Mouse (Mus musculus) hindbrain, embryonic 16.5 days (tissue): ENCODE measurements around the gene Gpatch3. TPM values are rescaled to one million over a fixed set of nuclear protein-coding genes. Genes with fewer than 3 reads are reported as not detected.

Experiments used
- ATAC-seq: fragments of 200-750 bp; cut with Nextera tagmentation; 2 replicates; pipeline ENCODE4 v1.8.0; 2017; ENCODE audit warnings: moderate TSS enrichment, moderate library complexity
- H3K27ac ChIP-seq: fragments of 300-500 bp; sonication (generic); 2 replicates; pipeline ENCODE4 v1.5.1; 2014; ENCODE audit warnings: low read depth, mild to moderate bottlenecking, control low read depth, low read length, moderate library complexity
- H3K27me3 ChIP-seq: fragments of 300-500 bp; sonication (generic); replicated peaks from 2 replicates; pipeline ENCODE4 v1.6.1; 2014; ENCODE audit warnings: low read length; ENCODE audit not compliant: control insufficient read depth, insufficient read depth
- H3K36me3 ChIP-seq: fragments of 300-500 bp; sonication (generic); 2 replicates; pipeline ENCODE4 v1.6.1; 2014; ENCODE audit warnings: mild to moderate bottlenecking, low read length, moderate library complexity, mixed read lengths; ENCODE audit not compliant: control insufficient read depth, insufficient read depth
- H3K4me1 ChIP-seq: fragments of 300-500 bp; sonication (generic); 2 replicates; pipeline ENCODE4 v1.6.1; 2014; ENCODE audit warnings: low read depth, low read length; ENCODE audit not compliant: control insufficient read depth, insufficient read depth
- H3K4me2 ChIP-seq: fragments of 300-500 bp; sonication (generic); 2 replicates; pipeline ENCODE4 v1.6.1; 2014; ENCODE audit warnings: mild to moderate bottlenecking, low read length, control low read depth, moderate library complexity
- H3K4me3 ChIP-seq: fragments of 300-500 bp; sonication (generic); 2 replicates; pipeline ENCODE4 v1.5.1; 2014; ENCODE audit warnings: mild to moderate bottlenecking, low read length, control low read depth, moderate library complexity
- H3K9ac ChIP-seq: fragments of 300-500 bp; sonication (generic); 2 replicates; pipeline ENCODE4 v1.6.1; 2014; ENCODE audit warnings: low read depth, mild to moderate bottlenecking, control low read depth, low read length, moderate library complexity
- H3K9me3 ChIP-seq: fragments of 300-500 bp; sonication (generic); 2 replicates; pipeline ENCODE4 v1.6.1; 2014; ENCODE audit warnings: mild to moderate bottlenecking, low read length, moderate library complexity; ENCODE audit not compliant: control insufficient read depth
- WGBS: fragments of 180-500 bp; shearing (Covaris S2); extraction: QIAGEN DNeasy Blood & Tissue Kit; methylation state at CpG from one replicate; pipeline ENCODE4 v1.1.7; 2014; 5-methylcytosine and 5-hydroxymethylcytosine counted together
- polyA plus RNA-seq: library from polyadenylated mRNA; unstranded; fragments of >200 nt; fragmentation: Nextera tagmentation; extraction: Ambion mirVana; gene quantifications from 2 replicates; pipeline ENCODE4 v1.2.1, GENCODE M21; 2015

Gpatch3 gene
- polyA plus RNA-seq, result 5.9 and 7.6 TPM in 2 replicates

DNA sequence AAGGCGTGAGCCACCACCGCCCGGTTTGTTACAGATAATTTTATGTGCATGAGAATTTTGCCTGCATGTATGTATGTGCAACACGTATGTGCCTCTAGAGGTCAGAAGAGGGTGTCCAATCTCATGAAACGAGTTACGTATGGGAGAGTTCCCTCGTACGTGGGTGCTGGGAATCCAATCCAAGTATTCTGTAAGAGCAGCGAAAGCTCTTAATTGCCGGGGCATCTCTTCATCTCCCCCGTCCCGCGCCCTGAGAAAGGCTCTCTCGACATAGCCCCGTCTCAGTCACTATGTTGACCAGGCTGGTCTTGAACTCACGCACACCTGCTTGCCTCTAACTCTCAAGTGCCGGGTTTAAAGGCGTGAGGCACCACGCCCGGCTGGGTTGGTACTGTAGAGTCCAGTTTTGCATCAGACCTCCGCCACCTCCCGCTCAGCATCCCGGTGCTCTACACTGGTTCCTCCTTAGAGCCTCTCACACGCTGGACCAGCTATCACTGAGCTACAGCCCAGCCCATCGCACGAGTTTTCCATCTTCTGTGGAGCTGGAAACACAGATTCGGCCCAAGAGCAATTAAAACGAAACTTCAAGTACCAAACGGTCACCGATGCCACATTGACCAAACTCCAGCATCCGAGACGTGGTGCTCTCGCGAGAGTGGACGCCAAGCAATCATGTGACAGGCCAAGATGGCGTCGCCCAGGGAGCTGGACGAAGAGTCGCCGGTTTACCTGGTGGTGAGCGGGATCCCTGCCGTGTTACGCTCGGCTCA, at the start of gene Gpatch3:
Gene Gpatch3, plus strand, starts transcription at position 676 of the 773 bp plus-strand sequence.
- Histone ChIP-seq H3K4me2 (peak within 1 kb of the TSS; percentile 73), H3K27me3 (no peaks in the 10 kb centered on the region), H3K9ac (peak within 1 kb of the TSS; percentile 76), H3K36me3 (peaks cover 10% of the 10 kb centered on the region), H3K4me1 (peaks cover 7% of the 10 kb centered on the region), H3K27ac (peak within 1 kb of the TSS; percentile 84), H3K9me3 (no peaks in the 10 kb centered on the region), H3K4me3 (peak within 1 kb of the TSS; percentile 96)
- peak; percentile 93 for ATAC-seq
- WGBS, result 5% methylated on average over 44 of the region's 44 CpGs

DNA sequence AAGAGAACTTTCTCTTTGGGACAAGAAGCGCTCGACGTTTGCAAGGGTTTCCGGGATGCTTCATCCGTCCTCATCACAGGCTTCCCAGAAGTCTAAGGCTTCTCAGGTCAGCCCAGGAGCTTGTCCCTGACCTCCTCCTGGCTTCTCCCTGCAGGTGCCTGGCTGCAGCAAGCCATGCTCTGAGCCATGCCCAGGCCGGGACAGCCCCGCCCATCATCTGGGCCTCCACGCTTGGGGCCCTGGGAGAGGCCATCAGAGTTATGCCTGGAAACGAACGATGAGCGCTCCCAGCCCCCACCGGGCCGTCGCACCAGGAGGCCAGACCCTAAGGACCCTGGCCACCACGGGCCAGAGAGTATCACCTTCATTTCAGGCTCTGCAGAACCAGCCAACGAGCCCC, 46.8 kb upstream of the Gpatch3 start:
- Histone ChIP-seq H3K9ac (no peak overlapping the region), H3K27ac (no peak overlapping the region), H3K27me3 (no peaks in the 10 kb centered on the region), H3K36me3 (peaks cover 15% of the 10 kb centered on the region), H3K4me1 (no peaks in the 10 kb centered on the region), H3K9me3 (no peaks in the 10 kb centered on the region), H3K4me3 (no peak overlapping the region), H3K4me2 (no peak overlapping the region)
- no peak for ATAC-seq
- WGBS, result 75% methylated on average over 16 of the region's 16 CpGs

GRCm38 (mm10) chr4:133532777-133533176, 41.8 kb upstream of the Gpatch3 start:
- 89% methylated on average over 3 of the region's 3 CpGs for WGBS
- H3K9ac ChIP-seq, result no peak overlapping the region
- H3K9me3 ChIP-seq, result no peaks in the 10 kb centered on the region
- no peaks in the 10 kb centered on the region for H3K4me1 ChIP-seq
- no peak overlapping the region for H3K4me2 ChIP-seq
- H3K4me3 ChIP-seq, result no peak overlapping the region
- no peak overlapping the region for H3K27ac ChIP-seq
- no peaks in the 10 kb centered on the region for H3K27me3 ChIP-seq
- H3K36me3 ChIP-seq, result peaks cover 35% of the 10 kb centered on the region
- ATAC-seq, result no peak

- H3K36me3 ChIP-seq, result peaks cover 32% of the 10 kb centered on the region
Observed at GRCm38 (mm10) chr4:133536081-133536480, 38.5 kb upstream of the Gpatch3 start.

GRCm38 (mm10) chr4:133536652-133537051, 37.9 kb upstream of the Gpatch3 start:
- Histone ChIP-seq H3K9ac (no peak overlapping the region), H3K4me2 (no peak overlapping the region), H3K4me3 (no peak overlapping the region), H3K27me3 (no peaks in the 10 kb centered on the region), H3K4me1 (no peaks in the 10 kb centered on the region), H3K9me3 (no peaks in the 10 kb centered on the region), H3K27ac (no peak overlapping the region), H3K36me3 (peaks cover 28% of the 10 kb centered on the region)
- WGBS, result 95% methylated on average over 5 of the region's 5 CpGs
- ATAC-seq, result no peak

More at GRCm38 (mm10) chr4:133536081-133536480, 38.5 kb upstream of the Gpatch3 start:
- no peak overlapping the region for H3K4me2 ChIP-seq
- no peak overlapping the region for H3K4me3 ChIP-seq
- 87% methylated on average over 3 of the region's 3 CpGs for whole genome bisulfite sequencing
- no peak overlapping the region for H3K9ac ChIP-seq
- no peaks in the 10 kb centered on the region for H3K27me3 ChIP-seq
- no peak for ATAC-seq
- no peaks in the 10 kb centered on the region for H3K4me1 ChIP-seq
- no peaks in the 10 kb centered on the region for H3K9me3 ChIP-seq
- no peak overlapping the region for H3K27ac ChIP-seq

- Histone ChIP-seq H3K27ac (peak within 1 kb of the TSS; percentile 78), H3K4me3 (peak within 1 kb of the TSS; percentile 80), H3K27me3 (no peaks in the 10 kb centered on the region), H3K4me1 (peaks cover 13% of the 10 kb centered on the region), H3K36me3 (peaks cover under 1% of the 10 kb centered on the region; the same call in 1 of the 2 replicates), H3K4me2 (peak within 1 kb of the TSS; percentile 87), H3K9me3 (no peaks in the 10 kb centered on the region), H3K9ac (peak within 1 kb of the TSS; percentile 84)
- ATAC-seq, result peak; percentile 100
- under 1% methylated on average over 51 of the region's 77 CpGs for WGBS
Observed at GRCm38 (mm10) chr4:133545272-133546231, 29.0 kb upstream of the Gpatch3 start, which contains the start of gene Nudc. Gene Nudc (minus strand): TSS chr4:133545996.

DNA sequence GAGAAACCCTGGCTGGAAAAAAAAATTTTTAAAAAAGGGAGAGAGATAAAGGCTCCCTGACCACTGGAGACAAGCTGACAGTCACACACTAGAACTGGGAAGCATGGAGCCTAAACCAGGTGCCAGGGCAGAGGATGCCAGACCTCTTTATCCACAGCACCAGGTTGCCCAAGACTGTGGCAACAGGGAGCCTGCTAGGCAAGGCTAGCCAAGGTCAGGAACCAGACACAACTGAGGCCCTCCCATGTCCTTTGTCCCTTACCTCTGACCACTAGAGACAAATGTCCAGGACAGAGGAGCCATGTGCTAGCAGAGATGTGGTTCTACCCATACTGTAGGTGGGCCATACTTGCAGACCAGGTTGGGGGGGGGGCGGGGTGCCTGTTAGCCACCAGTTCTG, 22.5 kb upstream of the Gpatch3 start:
- Histone ChIP-seq H3K4me3 (no peak overlapping the region), H3K9me3 (no peaks in the 10 kb centered on the region), H3K4me1 (no peaks in the 10 kb centered on the region), H3K27ac (no peak overlapping the region), H3K9ac (no peak overlapping the region), H3K36me3 (no peaks in the 10 kb centered on the region), H3K4me2 (no peak overlapping the region), H3K27me3 (no peaks in the 10 kb centered on the region; the same call in 1 of the 2 replicates)
- no peak for ATAC-seq
- 100% methylated on average over 1 of the region's 1 CpGs for WGBS

DNA sequence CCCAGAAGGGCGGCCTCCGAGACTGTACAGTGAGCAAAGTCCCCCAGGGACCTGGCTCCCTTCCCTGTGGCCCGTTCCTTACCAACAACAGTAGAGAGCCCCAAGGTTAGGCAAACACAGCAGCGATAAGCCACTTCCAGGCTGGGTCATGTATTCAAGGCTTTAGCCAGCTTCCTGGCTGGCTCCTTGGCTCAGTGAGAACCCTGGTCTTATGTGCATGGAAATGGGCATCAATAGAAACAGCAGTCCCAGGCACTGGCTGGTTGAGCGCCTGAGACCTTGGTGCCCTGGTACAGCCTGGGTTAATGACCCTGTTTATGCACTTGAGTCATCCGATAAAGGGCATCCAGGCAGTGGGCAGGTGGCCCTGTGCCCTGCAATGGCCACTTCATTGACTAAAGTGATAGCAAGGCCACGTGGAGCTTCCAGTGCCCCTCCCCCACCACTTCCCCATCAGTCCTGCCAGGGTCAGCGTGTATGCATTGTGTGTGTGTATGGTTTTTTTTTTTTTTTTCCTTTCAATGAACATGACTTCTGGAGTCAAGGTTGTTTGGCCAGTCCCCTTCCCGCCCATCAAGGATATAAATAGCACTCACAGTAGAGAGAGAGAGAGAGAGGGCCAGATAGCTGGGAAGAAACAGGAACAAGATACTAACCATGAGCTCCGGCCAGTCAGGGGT, 21.6 kb upstream of the Gpatch3 start, which contains the start of gene Nr0b2:
Gene Nr0b2, plus strand, starts transcription at position 609 of the 680 bp plus-strand sequence.
- Histone ChIP-seq H3K9ac (no peak within 1 kb of the TSS), H3K4me1 (no peaks in the 10 kb centered on the region), H3K9me3 (no peaks in the 10 kb centered on the region), H3K4me2 (no peak within 1 kb of the TSS), H3K27ac (no peak within 1 kb of the TSS), H3K36me3 (no peaks in the 10 kb centered on the region), H3K4me3 (no peak within 1 kb of the TSS), H3K27me3 (no peaks in the 10 kb centered on the region; the same call in 1 of the 2 replicates)
- WGBS, result 71% methylated on average over 10 of the region's 10 CpGs
- no peak for ATAC-seq
